8 mouse cellular contexts compared by ENCODE assay signal in the genomic region with DNA sequence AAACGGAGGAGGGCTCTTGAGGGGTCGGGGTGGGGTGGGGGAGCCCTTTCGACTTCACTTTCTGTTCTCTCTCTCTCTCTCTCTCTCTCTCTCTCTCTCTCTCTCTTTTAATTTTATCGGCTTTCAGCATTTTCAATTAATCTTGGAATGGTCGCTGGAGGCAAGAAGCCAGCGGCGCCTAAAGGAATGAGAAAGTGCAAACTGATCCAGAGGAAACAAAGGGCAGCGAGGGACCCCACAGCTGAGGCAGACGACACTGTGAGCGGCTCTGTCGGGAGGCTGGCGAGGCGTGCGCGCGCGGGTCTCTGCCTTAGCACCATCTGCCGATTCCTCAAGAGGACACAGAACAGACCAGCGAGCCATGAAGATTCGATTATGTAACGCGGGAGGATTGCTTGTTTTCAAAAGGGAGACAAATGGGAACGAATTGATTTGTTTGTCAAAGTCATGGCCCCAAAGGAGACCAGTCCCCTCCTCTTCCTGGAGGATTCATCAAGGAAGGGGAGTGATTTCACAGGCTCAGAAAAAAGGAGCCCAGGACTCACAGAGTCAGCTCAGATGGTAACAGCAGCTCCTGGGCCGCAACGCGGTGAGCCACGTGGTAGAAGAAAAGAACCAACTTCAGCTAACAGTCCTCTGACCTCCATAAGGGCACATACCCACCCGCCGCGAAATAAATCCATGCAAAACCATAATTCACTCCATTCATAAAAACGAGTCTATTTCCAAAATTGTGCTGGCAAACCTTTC. TPM values are rescaled to one million over a fixed set of nuclear protein-coding genes. Genes with fewer than 3 reads are reported as not detected.
A peak's percentile ranks its signal among the peaks of the same experiment; 100 is the strongest.
DNase-seq lines count a peak whose midpoint lies in the region; ATAC-seq lines count a peak whose summit lies in the region.

No protein-coding gene starts in this region.

- H3K9me3 ChIP-seq in intestine, embryonic 14.5 days (ENCODE audit: control insufficient read depth, low read length) = no peaks in the 10 kb centered on the region
- H3K9me3 ChIP-seq in liver, embryonic 11.5 days (ENCODE audit: control insufficient read depth, low read length) = no peaks in the 10 kb centered on the region
- H3K9me3 ChIP-seq in neural tube, embryonic 14.5 days (ENCODE audit: control insufficient read depth, low read length) = no peaks in the 10 kb centered on the region

- H3K4me2 ChIP-seq in intestine, embryonic 14.5 days (ENCODE audit: low read length) = peak overlapping the region; percentile 55
- H3K4me2 ChIP-seq in liver, embryonic 11.5 days = peak overlapping the region; percentile 63
- H3K4me2 ChIP-seq in neural tube, embryonic 14.5 days (ENCODE audit: low read depth, low read length) = peak overlapping the region; percentile 47

- H3K4me3 ChIP-seq in intestine, embryonic 14.5 days (ENCODE audit: low read depth, low read length) = peak overlapping the region; percentile 27
- peak overlapping the region; percentile 33 for H3K4me3 ChIP-seq in liver, embryonic 11.5 days (ENCODE audit: low read depth, low read length)
- peak overlapping the region; percentile 18; the same call in 1 of the 2 replicates for H3K4me3 ChIP-seq in neural tube, embryonic 14.5 days (ENCODE audit: low read depth, low read length)

- peak overlapping the region; percentile 22; the same call in 1 of the 2 replicates for H3K27ac ChIP-seq in intestine, embryonic 14.5 days (ENCODE audit: low read depth)
- H3K27ac ChIP-seq in liver, embryonic 11.5 days (ENCODE audit: low read depth, low read length) = no peak overlapping the region
- H3K27ac ChIP-seq in neural tube, embryonic 14.5 days (ENCODE audit: low read depth, low read length) = peak overlapping the region; percentile 82

- peak overlapping the region; percentile 48 for H3K9ac ChIP-seq in intestine, embryonic 14.5 days (ENCODE audit: low read length)
- H3K9ac ChIP-seq in liver, embryonic 11.5 days (ENCODE audit: low read depth, low read length) = peak overlapping the region; percentile 37; the same call in 1 of the 2 replicates
- H3K9ac ChIP-seq in neural tube, embryonic 14.5 days (replicated peaks; ENCODE audit: low read depth, low read length) = peak overlapping the region; percentile 41

- H3K4me1 ChIP-seq in intestine, embryonic 14.5 days (replicated peaks; ENCODE audit: control insufficient read depth, insufficient read depth, low read length) = peaks cover 16% of the 10 kb centered on the region; the same call in 1 of the 2 replicates
- peaks cover 10% of the 10 kb centered on the region for H3K4me1 ChIP-seq in liver, embryonic 11.5 days (replicated peaks; ENCODE audit: control insufficient read depth, insufficient read depth, low read length)
- H3K4me1 ChIP-seq in neural tube, embryonic 14.5 days (ENCODE audit: control insufficient read depth, insufficient read depth, low read length) = peaks cover 10% of the 10 kb centered on the region; the same call in 1 of the 2 replicates

- ATAC-seq in intestine, embryonic 14.5 days (replicated peaks; ENCODE audit: low FRiP score, low TSS enrichment, low read depth) = peak; percentile 85
- no peak for ATAC-seq in liver, embryonic 11.5 days (replicated peaks; ENCODE audit: low FRiP score)
- ATAC-seq in neural tube, embryonic 14.5 days (ENCODE audit: low read depth) = peak; percentile 88
- no peak for ATAC-seq in activated CD4-positive, CD25-positive, alpha-beta regulatory T cell, adult 4 months

- intact Hi-C loops in gastrocnemius, postnatal 36 days (cut with DNase I) = no loop called here

- peaks cover 5% of the 10 kb centered on the region; the same call in 1 of the 2 replicates for H3K27me3 ChIP-seq in intestine, embryonic 14.5 days (replicated peaks; ENCODE audit: control insufficient read depth, insufficient read depth, low read length)
- peaks cover 26% of the 10 kb centered on the region for H3K27me3 ChIP-seq in liver, embryonic 11.5 days (replicated peaks; ENCODE audit: control insufficient read depth, insufficient read depth, low read length)
- H3K27me3 ChIP-seq in neural tube, embryonic 14.5 days (ENCODE audit: control insufficient read depth, insufficient read depth, low read length) = no peaks in the 10 kb centered on the region

- no peaks in the 10 kb centered on the region for H3K36me3 ChIP-seq in intestine, embryonic 14.5 days (ENCODE audit: control insufficient read depth, insufficient read depth, low read length)
- H3K36me3 ChIP-seq in liver, embryonic 11.5 days (ENCODE audit: control insufficient read depth, insufficient read depth, low read length) = no peaks in the 10 kb centered on the region
- no peaks in the 10 kb centered on the region for H3K36me3 ChIP-seq in neural tube, embryonic 14.5 days (ENCODE audit: control insufficient read depth, insufficient read depth, low read length)

- WGBS in intestine, embryonic 14.5 days = 2% methylated on average over 31 of the region's 31 CpGs
- WGBS in liver, embryonic 11.5 days = 4% methylated on average over 31 of the region's 31 CpGs
- WGBS in neural tube, embryonic 14.5 days = 2% methylated on average over 31 of the region's 31 CpGs

- DNase-seq in adrenal gland, adult (ENCODE audit: inconsistent age in 2 of 2, low spot score in 1 of 2) = peak; percentile 59 to 75
- DNase-seq in adrenal gland, postnatal 10 days = no peak
- DNase-seq in cerebellum, adult 9-11 months = peak; percentile 87
- DNase-seq in gastrocnemius, postnatal 36 days = peak; percentile 22 to 58
- peak; percentile 79 for DNase-seq in intestine, embryonic 14.5 days (ENCODE audit: low spot score)
- peak; percentile 61 for DNase-seq in liver, embryonic 11.5 days (ENCODE audit: low spot score)

RNA-seq across cellular contexts. Expression of gene Cabp1, which starts 10.6 kb away (rescaled TPM):
- 1 to 10 TPM; 4.1 to 4.4 TPM for total RNA-seq in adrenal gland, postnatal 10 days (2021)
- total RNA-seq in gastrocnemius, postnatal 36 days (2021) = 1 to 10 TPM; 1.3 to 1.4 TPM
- 1.2 and 1.3 TPM in 2 replicates for polyA plus RNA-seq in intestine, embryonic 14.5 days (2014; fragmentation: Nextera tagmentation; extraction: Ambion mirVana)
- polyA plus RNA-seq in liver, embryonic 11.5 days (2014; fragmentation: Nextera tagmentation; extraction: Ambion mirVana) = 0.89 and 1.4 TPM in 2 replicates
- 28.1 and 30.3 TPM in 2 replicates for polyA plus RNA-seq in neural tube, embryonic 14.5 days (2014; fragmentation: Nextera tagmentation; extraction: Ambion mirVana)
- under 1 TPM in 1 of 2 experiments, not detected in 1; 0.54 TPM for polyA plus RNA-seq in activated CD4-positive, CD25-positive, alpha-beta regulatory T cell, adult 4 months (2017; shearing (Covaris generic))

RNA-seq across cellular contexts. Expression of gene Pop5, which starts 30.9 kb away (rescaled TPM):
- total RNA-seq in adrenal gland, postnatal 10 days (2021) = 10 to 100 TPM; 86.6 to 97.6 TPM
- 10 to 100 TPM; 27.9 to 28.2 TPM for total RNA-seq in gastrocnemius, postnatal 36 days (2021)
- 134 and 140 TPM in 2 replicates for polyA plus RNA-seq in intestine, embryonic 14.5 days (2014; fragmentation: Nextera tagmentation; extraction: Ambion mirVana)
- polyA plus RNA-seq in liver, embryonic 11.5 days (2014; fragmentation: Nextera tagmentation; extraction: Ambion mirVana) = 171 and 181 TPM in 2 replicates
- 116 and 121 TPM in 2 replicates for polyA plus RNA-seq in neural tube, embryonic 14.5 days (2014; fragmentation: Nextera tagmentation; extraction: Ambion mirVana)
- polyA plus RNA-seq in activated CD4-positive, CD25-positive, alpha-beta regulatory T cell, adult 4 months (2017; shearing (Covaris generic)) = 100 to 1,000 TPM; 122 to 135 TPM

RNA-seq across cellular contexts. Expression of gene Mlec, which starts 46.8 kb away (rescaled TPM):
- 100 to 1,000 TPM; 160 to 163 TPM for total RNA-seq in adrenal gland, postnatal 10 days (2021)
- total RNA-seq in gastrocnemius, postnatal 36 days (2021) = 100 to 1,000 TPM; 163 to 241 TPM
- 70.5 and 71.6 TPM in 2 replicates for polyA plus RNA-seq in intestine, embryonic 14.5 days (2014; fragmentation: Nextera tagmentation; extraction: Ambion mirVana)
- 56.2 and 59.5 TPM in 2 replicates for polyA plus RNA-seq in liver, embryonic 11.5 days (2014; fragmentation: Nextera tagmentation; extraction: Ambion mirVana)
- polyA plus RNA-seq in neural tube, embryonic 14.5 days (2014; fragmentation: Nextera tagmentation; extraction: Ambion mirVana) = 23.9 and 26.2 TPM in 2 replicates
- 10 to 100 TPM; 26.8 to 37.1 TPM for polyA plus RNA-seq in activated CD4-positive, CD25-positive, alpha-beta regulatory T cell, adult 4 months (2017; shearing (Covaris generic))

Comparison
In these comparisons a context has a peak if more than half of its experiments do, and no peak if none do; other contexts are left out.
1. ATAC-seq: peak in intestine, embryonic 14.5 days (single experiment) and neural tube, embryonic 14.5 days (single experiment); none in liver, embryonic 11.5 days (single experiment) and activated CD4-positive, CD25-positive, alpha-beta regulatory T cell, adult 4 months (single experiment).
2. RNA of gene Cabp1, which starts 10.6 kb away (polyA plus RNA-seq): 28.1 to 30.3 TPM in neural tube, embryonic 14.5 days; 1.2 to 1.3 TPM in intestine, embryonic 14.5 days, 0.89 to 1.4 TPM in liver, embryonic 11.5 days and 0.54 TPM in activated CD4-positive, CD25-positive, alpha-beta regulatory T cell, adult 4 months; every median in the first group is over 10 times any median in the second.
3. Peak in every context shown above with its lines, with median percentiles within 50 percentile points of each other: H3K4me2 ChIP-seq, H3K4me3 ChIP-seq and H3K9ac ChIP-seq.